Mouse (Mus musculus): ENCODE measurements around the gene Pdcd11. TPM values are rescaled to one million over a fixed set of nuclear protein-coding genes. Genes with fewer than 3 reads are reported as not detected.

Pdcd11 gene
- total RNA-seq, 2 experiments from 2014 or later = 10.5 to 11.0 TPM

DNA sequence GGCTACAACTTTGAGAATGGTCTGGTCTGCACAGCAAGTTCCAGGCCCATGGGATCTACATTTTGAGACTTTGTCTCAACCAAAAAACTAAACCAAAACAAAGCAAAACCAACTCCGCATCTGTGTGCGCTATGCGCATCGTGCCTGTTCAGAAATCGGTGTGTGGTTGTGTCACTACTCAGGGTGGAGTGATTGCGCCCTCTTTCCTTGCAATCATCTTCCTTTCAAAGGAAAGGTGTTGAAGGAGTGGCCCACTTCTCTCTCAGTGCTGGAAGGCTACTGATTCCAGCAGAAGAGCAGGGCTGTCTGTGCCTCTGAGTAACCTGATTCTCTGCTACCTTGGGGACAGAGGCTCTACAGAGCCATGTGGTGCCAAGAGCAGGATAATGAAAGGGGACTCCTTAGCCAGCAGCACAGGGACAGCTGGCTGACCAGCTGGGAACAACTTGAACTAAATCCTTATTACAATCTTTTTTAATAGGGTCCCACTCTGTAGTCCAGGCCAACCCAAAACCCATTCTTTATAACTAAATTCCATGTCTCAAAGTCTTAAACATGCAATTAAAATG lies 72.7 kb downstream of the Pdcd11 start:
- intact Hi-C loops (cut with DNase I) = no loop called here
- DNase-seq (ENCODE audit: low spot score) = no peak

DNA sequence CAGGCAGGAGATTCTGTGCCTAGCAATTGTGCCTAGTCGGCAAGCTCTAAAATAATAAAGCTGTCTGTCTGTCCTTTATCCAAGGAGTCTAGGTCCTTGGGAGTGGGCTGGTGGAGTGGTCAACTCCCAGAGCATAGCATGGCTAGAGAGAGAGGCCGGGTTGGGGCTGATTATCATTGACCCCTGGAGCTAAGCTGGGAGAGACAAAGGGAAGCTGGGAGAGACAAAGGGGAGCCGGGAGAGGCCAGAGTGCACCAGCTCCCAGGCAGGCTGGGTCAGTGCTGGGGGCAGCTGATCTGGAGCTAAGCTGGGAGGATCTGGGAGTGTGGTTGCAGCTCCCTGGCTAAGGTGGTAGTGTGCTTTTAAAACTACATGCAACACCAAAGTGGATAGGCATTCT lies 76.2 kb downstream of the Pdcd11 start:
- no peak for DNase-seq (ENCODE audit: low spot score)
- intact Hi-C loops (cut with DNase I) = no loop called here

DNA sequence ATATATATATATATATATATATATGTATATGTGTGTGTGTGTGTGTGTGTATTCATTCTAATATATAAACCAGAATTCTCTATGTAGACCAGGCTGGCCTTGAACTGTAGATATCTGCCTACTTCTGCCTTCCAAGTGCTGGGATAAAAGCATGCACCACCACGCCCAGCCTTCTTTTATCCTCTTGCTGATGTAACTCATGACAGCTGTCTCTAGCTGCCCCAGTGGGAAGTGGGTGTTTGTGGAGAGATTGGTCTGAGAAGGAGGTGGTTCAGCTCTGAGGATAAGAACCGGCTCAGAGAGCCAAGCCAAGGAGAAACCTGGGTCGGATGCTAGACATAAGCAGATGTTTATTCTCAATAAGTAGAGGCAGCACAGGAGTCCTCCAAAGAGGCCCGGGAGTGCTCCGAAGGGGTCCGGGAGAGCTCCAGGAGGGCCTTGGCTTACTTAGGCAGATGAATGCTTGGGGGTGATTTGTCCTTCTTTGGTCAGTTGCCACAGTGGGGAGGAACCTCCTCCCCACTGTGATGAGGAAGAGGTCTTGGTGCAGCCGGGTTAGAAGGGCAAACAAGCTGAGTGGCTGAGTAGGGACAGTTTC lies 77.1 kb downstream of the Pdcd11 start:
- no peak for DNase-seq (ENCODE audit: low spot score)
- intact Hi-C loops (cut with DNase I) = loop anchor here (1.0 kb wide), 1 partner anchor 46 kb away; no protein-coding TSS in a partner anchor

DNA sequence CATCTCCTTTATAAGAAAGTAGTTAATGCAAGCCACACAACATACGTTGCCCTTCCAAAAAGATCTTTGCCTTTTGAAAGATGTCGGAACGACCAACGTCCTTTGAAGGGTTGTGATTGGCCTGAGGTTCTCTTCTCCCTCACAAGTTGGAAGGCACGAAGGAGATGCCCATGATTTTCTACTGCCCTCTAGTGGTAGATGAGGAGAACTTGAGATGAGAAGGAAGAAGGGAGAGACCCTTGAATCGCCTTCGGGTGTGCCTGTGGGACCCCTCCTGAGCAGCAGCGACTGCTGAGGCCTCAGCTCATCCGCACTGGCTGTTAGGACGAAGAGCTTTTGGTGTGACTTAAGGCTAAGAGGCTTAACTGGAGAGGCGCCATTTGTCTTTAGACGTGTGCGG lies 77.7 kb downstream of the Pdcd11 start:
- intact Hi-C loops (cut with DNase I) = loop anchor here (1.0 kb wide), 1 partner anchor 47 kb away; no protein-coding TSS in a partner anchor

DNA sequence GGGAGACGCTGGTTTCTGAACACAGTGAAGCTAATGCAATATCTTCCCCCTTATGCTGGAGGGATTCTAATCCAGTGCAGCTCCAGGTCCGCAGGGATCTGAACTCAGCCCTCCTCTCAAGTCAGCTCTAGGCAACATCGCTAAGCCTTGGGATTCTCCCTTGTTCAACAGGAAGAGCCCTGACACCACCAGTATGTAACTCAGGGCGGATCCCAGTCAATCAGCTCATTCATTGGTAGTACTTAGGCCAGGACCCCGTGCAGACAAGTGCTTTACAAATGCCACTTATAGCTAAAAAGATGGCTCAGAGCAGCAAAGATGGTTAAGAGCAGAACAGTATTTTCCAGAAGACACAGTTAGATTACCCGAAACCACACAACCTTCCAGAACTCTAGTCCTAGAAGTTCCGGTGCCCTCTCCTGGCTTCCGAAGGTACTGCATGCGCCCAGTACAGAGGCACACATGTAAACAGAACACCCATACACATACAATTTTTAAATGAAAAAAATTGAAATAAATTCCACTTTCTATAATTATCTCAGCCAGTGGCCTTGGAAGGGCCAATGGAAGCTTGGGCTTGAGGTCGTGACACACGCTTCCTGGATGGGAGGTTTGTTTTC lies 78.3 kb downstream of the Pdcd11 start:
- intact Hi-C loops (cut with DNase I) = loop anchor here (1.0 kb wide), 1 partner anchor 48 kb away; no protein-coding TSS in a partner anchor
- peak; percentile 44 for DNase-seq (ENCODE audit: low spot score)

More for the DNA sequence above, 77.7 kb downstream of the Pdcd11 start:
- no peak for DNase-seq (ENCODE audit: low spot score)

- intact Hi-C loops (cut with DNase I) = loop anchor here (2.0 kb wide), 1 partner anchor 164 kb away; no protein-coding TSS in a partner anchor
- DNase-seq (ENCODE audit: low spot score) = no peak
Measured at GRCm38 (mm10) chr19:47174515-47174914, 83.9 kb downstream of the Pdcd11 start.

DNA sequence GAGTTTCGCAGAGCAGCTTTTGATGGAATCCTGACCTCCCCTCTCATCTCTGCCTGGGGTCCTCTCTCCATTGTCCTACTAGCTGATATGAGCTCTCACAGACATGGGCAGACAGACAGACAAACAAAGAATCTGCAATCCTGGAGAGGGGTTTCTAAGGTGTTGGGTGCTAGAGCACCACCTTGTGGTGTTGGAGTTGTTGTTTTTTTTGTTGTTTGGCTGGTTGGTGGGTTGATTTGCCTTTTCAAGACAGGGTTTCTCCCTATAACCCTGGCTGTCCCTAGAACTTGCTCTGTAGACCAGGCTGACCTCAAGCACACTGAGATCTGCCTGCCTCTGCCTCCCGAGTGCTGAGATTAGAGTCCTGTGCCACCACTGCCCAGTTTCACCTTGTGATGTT lies 84.9 kb downstream of the Pdcd11 start:
- no peak for DNase-seq (ENCODE audit: low spot score)
- intact Hi-C loops (cut with DNase I) = loop anchor here (2.0 to 5.0 kb wide), 2 partner anchors 87 to 163 kb away; no protein-coding TSS in a partner anchor

DNA sequence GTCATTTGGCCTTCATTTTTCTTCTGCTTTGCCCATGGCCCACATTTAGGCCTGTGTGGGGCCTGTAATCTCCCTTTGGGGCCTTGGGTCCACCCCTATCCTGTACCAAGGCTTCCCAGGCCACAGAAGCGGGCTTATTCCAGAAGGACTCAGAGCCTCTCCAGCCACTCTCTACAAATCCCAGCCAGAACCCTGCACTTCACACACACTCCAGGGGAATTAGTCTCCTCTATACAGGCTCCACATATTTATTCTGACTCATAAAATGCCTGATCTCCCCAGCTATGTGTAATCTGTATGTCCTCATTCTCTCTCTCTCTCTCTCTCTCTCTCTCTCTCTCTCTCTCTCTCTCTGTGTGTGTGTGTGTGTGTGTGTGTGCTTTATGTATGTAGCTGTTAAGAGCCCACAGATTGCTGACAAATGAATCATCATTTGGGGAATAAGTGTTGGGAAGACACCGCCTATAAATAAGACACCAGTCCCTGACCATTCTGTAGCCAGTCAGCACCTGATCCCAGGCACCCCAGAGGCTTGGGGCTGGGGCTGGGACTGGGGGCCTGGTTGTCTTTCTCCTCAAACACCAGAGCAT lies 86.4 kb downstream of the Pdcd11 start:
- DNase-seq (ENCODE audit: low spot score) = no peak
- intact Hi-C loops (cut with DNase I) = loop anchor here (5.0 kb wide), 1 partner anchor 85 kb away; no protein-coding TSS in a partner anchor

DNA sequence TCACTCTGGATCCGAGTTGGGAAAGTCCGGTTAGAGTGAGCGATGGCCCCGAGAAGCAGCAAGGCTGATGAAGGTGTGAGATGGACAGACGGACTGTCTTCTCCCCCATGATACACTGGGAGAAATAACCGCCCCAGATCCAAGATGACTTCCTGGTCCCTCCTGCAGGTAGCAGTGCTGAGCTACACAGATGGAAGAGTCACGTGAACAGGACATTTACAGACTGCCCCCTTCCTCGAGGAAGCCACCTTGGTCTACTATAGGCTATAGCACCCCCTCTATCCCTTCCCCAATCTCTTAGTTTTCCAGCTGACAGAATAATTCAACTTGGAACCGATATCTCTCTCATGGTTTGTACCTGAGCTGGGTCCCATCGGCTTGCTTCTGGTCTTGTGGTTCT lies 87.4 kb downstream of the Pdcd11 start:
- no peak for DNase-seq (ENCODE audit: low spot score)
- intact Hi-C loops (cut with DNase I) = loop anchor here (5.0 kb wide), 1 partner anchor 84 kb away; no protein-coding TSS in a partner anchor

DNA sequence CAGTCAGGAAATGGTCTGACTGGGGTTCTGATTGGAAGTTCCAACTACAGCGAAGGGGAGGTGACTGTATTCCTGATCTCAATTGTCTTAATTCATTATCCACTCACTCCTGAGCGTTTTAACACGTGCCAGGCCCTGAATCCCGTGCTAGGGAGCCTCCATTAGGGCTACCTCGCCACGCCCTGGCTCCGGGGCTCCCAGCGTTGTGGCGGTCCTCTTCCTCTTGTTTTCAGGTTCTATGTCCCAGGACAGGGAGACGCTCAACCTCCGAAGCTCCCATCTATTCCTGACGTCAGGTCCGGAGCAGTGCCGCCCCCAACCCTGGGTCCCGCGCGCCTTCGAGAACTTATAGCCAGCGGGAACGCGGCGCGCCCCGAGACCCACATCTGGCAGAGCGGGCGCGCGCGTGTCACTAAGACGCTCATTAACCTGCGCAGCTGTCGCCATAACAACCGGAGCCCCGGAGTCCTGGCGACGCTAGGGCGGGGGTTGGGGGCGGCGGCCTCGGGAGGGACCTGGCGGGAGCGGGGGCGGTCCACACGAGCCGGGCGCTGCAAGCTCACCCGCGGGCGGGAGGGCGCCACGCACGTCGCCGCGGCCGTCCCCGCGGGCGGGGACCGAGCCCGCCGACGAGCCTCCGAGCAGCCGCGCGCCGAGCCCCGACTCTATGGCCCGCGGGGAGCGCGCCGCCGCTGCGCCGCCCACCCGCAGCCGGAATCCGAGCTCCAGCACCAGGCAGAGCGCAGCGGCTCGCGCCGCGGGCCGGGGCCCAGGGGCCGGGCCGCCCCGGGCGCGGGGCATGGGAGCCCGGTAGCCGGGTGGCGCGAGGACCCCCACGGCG lies 88.1 kb downstream of the Pdcd11 start, which contains the start of gene Neurl1a:
Gene Neurl1a, plus strand, starts transcription at position 390 of the 841 bp plus-strand sequence.
- intact Hi-C loops (cut with DNase I) = loop anchor here (5.0 kb wide), 1 partner anchor 84 kb away; no protein-coding TSS in a partner anchor
- no peak for DNase-seq (ENCODE audit: low spot score)

- intact Hi-C loops (cut with DNase I) = loop anchor here (5.0 kb wide), 1 partner anchor 83 kb away; no protein-coding TSS in a partner anchor
- no peak for DNase-seq (ENCODE audit: low spot score)
Measured at GRCm38 (mm10) chr19:47179272-47179809, 88.8 kb downstream of the Pdcd11 start.

DNA sequence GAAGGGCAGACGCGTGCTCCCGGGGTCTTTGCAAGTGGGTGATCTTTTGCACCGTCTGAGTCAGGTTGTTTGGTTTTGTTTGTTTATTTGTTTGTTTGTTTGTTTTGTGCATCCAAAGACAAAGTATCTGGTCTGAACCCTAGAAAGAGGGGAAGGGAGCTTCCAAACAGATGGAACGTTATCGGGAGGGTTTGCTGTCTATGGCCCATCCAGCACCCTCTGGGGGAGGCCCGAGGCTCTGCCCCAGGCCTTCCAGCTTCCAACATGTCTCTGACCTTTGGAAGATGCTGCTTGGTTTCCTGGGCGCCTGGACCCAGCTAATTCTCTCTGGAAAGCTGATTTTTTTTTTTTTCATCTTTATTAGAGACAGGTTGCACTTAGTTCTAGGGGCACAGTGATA lies 89.4 kb downstream of the Pdcd11 start:
- intact Hi-C loops (cut with DNase I) = no loop called here
- no peak for DNase-seq (ENCODE audit: low spot score)

Other genes with a start within 250 kb of the Pdcd11 start
- not detected for gene Ina, start 76.1 kb upstream of the Pdcd11 start, total RNA-seq (2021)
- gene Nt5c2, start 75.6 kb upstream of the Pdcd11 start, total RNA-seq (2021) = 10 to 100 TPM; 65.0 to 71.7 TPM
- gene Pcgf6, start 39.9 kb upstream of the Pdcd11 start, total RNA-seq (2021) = 1 to 10 TPM; 2.8 to 3.2 TPM
- gene Taf5, start 23.0 kb upstream of the Pdcd11 start, total RNA-seq (2021) = 1 to 10 TPM; 2.7 to 3.5 TPM
- gene Usmg5, start 121 bp upstream of the Pdcd11 start, total RNA-seq (2021) = 1,000 to 10,000 TPM; 2,458 to 2,607 TPM
- 1 to 10 TPM; 3.4 to 3.9 TPM for gene Calhm2, start 47.5 kb downstream of the Pdcd11 start, total RNA-seq (2021)
- gene Calhm1, start 53.5 kb downstream of the Pdcd11 start, total RNA-seq (2021) = not detected
- not detected for gene Calhm3, start 67.0 kb downstream of the Pdcd11 start, total RNA-seq (2021)
- 1 to 10 TPM; 1.0 to 1.1 TPM for gene Neurl1a, start 88.1 kb downstream of the Pdcd11 start, total RNA-seq (2021)

All from heart, postnatal 25 days (tissue).